Mouse (Mus musculus): ENCODE results near the gene Usp29. TPM values are rescaled to one million over a fixed set of nuclear protein-coding genes. Genes with fewer than 3 reads are reported as not detected.
A peak's percentile ranks its signal among the peaks of the same experiment; 100 is the strongest.

The Usp29 gene
- polyA plus RNA-seq, 1 experiment = 17.8 TPM

DNA sequence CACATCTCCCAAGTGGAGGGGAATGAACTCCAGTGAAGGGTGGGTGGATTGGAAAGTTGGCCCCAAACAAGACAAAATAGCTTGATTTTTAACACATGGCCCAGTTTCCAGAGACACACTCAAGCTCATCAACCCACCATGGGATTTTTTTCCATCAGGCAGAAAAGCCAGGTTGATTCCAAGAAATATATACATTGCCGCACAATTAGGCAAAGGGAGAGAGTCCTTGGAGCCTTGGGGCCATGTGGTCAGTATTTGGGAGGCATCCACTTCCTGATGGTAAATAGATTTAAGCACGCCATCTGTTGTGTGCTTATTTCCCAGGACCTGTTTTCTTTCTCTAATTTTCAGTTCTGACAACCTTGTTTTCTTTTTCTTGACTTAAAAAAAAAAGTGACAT is 57.7 kb downstream of the Usp29 start:
- peak in 1 of 2 experiments; percentile 53 for DNase-seq
- TF ChIP-seq CTCF (IDR thresholded peaks at IDR 0.05; ENCODE audit: borderline replicate concordance, insufficient read depth, low read depth, low read length) (no peak), POLR2A (IDR thresholded peaks at IDR 0.05; ENCODE audit: borderline replicate concordance, insufficient read depth, low read length) (no peak)
- no peak overlapping the region for H3K27ac ChIP-seq (ENCODE audit: insufficient read depth, low read length)
- peaks cover 3% of the 10 kb centered on the region; the same call in 1 of the 2 replicates for H3K4me1 ChIP-seq (ENCODE audit: control insufficient read depth, insufficient read depth, low read length)
- H3K27me3 ChIP-seq (ENCODE audit: control insufficient read depth, insufficient read depth, low read length) = no peaks in the 10 kb centered on the region
- H3K4me3 ChIP-seq (replicated peaks; ENCODE audit: insufficient read depth, low read depth, low read length) = no peak overlapping the region
- WGBS = 31% methylated on average over 2 of the region's 2 CpGs

GRCm38 (mm10) chr7:6791286-6792065 is 61.1 kb downstream of the Usp29 start:
- TF ChIP-seq POLR2A (IDR thresholded peaks at IDR 0.05; ENCODE audit: borderline replicate concordance, insufficient read depth, low read length) (no peak), CTCF (IDR thresholded peaks at IDR 0.05; ENCODE audit: borderline replicate concordance, insufficient read depth, low read depth, low read length) (no peak)
- Histone ChIP-seq H3K27ac (ENCODE audit: insufficient read depth, low read length) (no peak overlapping the region), H3K4me3 (replicated peaks; ENCODE audit: insufficient read depth, low read depth, low read length) (no peak overlapping the region), H3K27me3 (ENCODE audit: control insufficient read depth, insufficient read depth, low read length) (no peaks in the 10 kb centered on the region), H3K4me1 (ENCODE audit: control insufficient read depth, insufficient read depth, low read length) (peaks cover 3% of the 10 kb centered on the region; the same call in 1 of the 2 replicates)
- WGBS = 90% methylated on average over 9 of the region's 9 CpGs
- no peak for DNase-seq

DNA sequence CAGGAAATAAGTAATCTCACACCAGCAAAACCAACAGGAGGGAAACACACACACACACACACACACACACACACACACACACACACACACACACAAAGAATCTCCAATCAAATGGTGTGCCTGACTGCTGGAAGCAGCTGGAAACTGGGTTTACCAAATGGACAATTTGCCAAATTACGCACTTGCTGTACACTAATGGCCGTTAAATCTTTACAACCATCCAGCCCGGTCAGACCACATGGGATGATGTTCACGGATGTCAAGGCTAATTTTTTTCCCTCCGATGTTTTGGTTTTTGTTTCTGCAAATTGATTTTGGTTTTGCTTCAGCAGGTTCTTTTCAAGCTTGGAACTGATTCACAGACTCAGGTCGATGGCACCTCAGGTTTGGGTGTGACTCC is 62.9 kb downstream of the Usp29 start:
- DNase-seq = no peak
- no peak for TF ChIP-seq CTCF (IDR thresholded peaks at IDR 0.05; ENCODE audit: borderline replicate concordance, insufficient read depth, low read depth, low read length)
- TF ChIP-seq POLR2A (IDR thresholded peaks at IDR 0.05; ENCODE audit: borderline replicate concordance, insufficient read depth, low read length) = no peak
- Histone ChIP-seq H3K27ac (ENCODE audit: insufficient read depth, low read length) (no peak overlapping the region), H3K4me3 (replicated peaks; ENCODE audit: insufficient read depth, low read depth, low read length) (no peak overlapping the region), H3K4me1 (ENCODE audit: control insufficient read depth, insufficient read depth, low read length) (no peaks in the 10 kb centered on the region), H3K27me3 (ENCODE audit: control insufficient read depth, insufficient read depth, low read length) (no peaks in the 10 kb centered on the region)
- WGBS = 45% methylated on average over 6 of the region's 6 CpGs

DNA sequence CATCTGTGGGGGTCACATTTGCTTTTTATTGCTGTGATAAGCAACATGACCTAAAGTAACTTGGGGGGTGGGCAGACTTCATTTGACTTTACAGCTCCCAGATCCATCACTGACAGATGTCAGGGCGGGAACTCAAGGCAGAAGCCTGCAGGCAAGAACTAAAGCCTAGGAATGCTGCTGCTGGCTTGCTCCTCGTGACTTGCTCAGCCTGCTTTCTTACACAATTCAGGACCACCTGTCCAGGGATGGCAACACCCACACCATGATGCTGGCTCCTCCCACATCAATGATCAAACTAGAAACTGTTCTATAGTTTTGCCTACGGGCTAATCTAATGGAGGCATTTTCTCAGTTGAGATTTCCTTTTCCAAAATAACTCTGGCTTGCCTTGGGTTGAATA is 63.4 kb downstream of the Usp29 start:
- Histone ChIP-seq H3K4me1 (ENCODE audit: control insufficient read depth, insufficient read depth, low read length) (no peaks in the 10 kb centered on the region), H3K27ac (ENCODE audit: insufficient read depth, low read length) (no peak overlapping the region), H3K4me3 (replicated peaks; ENCODE audit: insufficient read depth, low read depth, low read length) (no peak overlapping the region), H3K27me3 (ENCODE audit: control insufficient read depth, insufficient read depth, low read length) (no peaks in the 10 kb centered on the region)
- TF ChIP-seq CTCF (IDR thresholded peaks at IDR 0.05; ENCODE audit: borderline replicate concordance, insufficient read depth, low read depth, low read length) = no peak
- TF ChIP-seq POLR2A (IDR thresholded peaks at IDR 0.05; ENCODE audit: borderline replicate concordance, insufficient read depth, low read length) = no peak
- DNase-seq = no peak
- 87% methylated on average over 3 of the region's 3 CpGs for WGBS

DNA sequence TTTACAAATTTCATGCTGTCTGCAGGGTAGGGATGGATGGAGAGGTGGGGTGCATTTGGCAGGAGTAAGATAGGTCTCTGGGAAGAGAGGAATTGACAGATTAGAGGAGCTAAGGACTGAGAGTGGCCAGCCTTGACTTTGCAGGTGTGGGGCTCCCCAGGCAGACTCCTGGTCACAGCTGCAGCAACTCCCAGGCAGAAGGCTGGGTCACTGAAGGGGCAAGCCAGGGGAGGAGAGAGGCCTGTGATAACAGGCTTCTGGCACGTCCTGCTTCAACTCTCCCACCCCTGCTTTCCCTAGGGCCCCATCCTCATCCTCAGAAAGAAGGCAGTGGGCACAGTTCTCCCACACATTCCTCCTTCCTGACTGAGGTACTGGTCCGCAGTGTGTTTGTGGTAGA is 67.0 kb downstream of the Usp29 start:
- 84% methylated on average over 2 of the region's 2 CpGs for WGBS
- H3K27me3 ChIP-seq (ENCODE audit: control insufficient read depth, insufficient read depth, low read length) = no peaks in the 10 kb centered on the region
- no peak for DNase-seq
- no peak for TF ChIP-seq CTCF (IDR thresholded peaks at IDR 0.05; ENCODE audit: borderline replicate concordance, insufficient read depth, low read depth, low read length)
- TF ChIP-seq POLR2A (IDR thresholded peaks at IDR 0.05; ENCODE audit: borderline replicate concordance, insufficient read depth, low read length) = no peak
- no peak overlapping the region for H3K4me3 ChIP-seq (replicated peaks; ENCODE audit: insufficient read depth, low read depth, low read length)
- H3K27ac ChIP-seq (ENCODE audit: insufficient read depth, low read length) = no peak overlapping the region
- no peaks in the 10 kb centered on the region for H3K4me1 ChIP-seq (ENCODE audit: control insufficient read depth, insufficient read depth, low read length)

GRCm38 (mm10) chr7:6799105-6799805 is 68.9 kb downstream of the Usp29 start:
- no peak overlapping the region for H3K27ac ChIP-seq (ENCODE audit: insufficient read depth, low read length)
- H3K27me3 ChIP-seq (ENCODE audit: control insufficient read depth, insufficient read depth, low read length) = no peaks in the 10 kb centered on the region
- TF ChIP-seq POLR2A (IDR thresholded peaks at IDR 0.05; ENCODE audit: borderline replicate concordance, insufficient read depth, low read length) (no peak), CTCF (IDR thresholded peaks at IDR 0.05; ENCODE audit: borderline replicate concordance, insufficient read depth, low read depth, low read length) (no peak)
- no peak overlapping the region for H3K4me3 ChIP-seq (replicated peaks; ENCODE audit: insufficient read depth, low read depth, low read length)
- WGBS = 81% methylated on average over 9 of the region's 9 CpGs
- no peak for DNase-seq
- H3K4me1 ChIP-seq (ENCODE audit: control insufficient read depth, insufficient read depth, low read length) = no peaks in the 10 kb centered on the region

DNA sequence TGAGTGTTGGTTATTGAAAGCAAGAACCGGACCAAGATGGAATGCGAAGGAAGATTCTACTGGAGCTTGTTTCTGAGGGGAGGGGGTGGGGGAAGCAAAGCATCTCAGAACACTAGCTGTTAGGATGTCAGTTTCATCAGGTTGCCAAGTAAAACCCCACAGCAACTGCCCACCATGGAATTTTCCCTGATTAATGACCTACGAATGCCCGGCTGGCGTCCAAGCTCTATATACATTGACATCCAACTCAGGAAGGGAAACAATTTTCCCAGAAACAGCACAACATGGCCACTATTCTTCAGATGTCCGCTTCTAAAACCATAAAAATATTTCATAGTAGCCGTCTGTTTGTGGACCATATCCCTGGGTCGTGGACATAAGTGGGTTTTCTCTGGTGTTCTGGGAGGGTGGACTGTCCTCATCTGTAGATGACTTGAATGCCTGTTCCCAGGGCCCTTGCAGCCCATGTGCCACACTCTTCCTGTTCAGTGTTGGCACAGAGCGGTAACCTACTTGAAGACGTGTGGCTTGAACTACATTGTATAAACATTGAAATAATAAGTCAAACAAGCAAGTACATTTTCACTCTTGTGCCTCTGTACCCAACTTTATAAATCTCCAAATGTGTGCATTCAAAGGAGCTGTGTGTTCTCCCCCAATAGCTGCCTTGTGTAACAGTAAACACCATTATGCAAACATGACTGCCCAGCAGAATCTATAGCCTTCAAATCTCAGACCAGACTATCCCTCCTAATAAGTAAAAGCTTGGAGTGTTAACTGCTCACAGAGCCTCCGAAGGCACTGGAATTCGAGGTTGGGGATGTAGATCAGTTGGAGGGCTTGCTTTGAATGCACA is 70.4 kb downstream of the Usp29 start:
- no peak overlapping the region for H3K27ac ChIP-seq (ENCODE audit: insufficient read depth, low read length)
- DNase-seq = no peak
- WGBS = 79% methylated on average over 12 of the region's 12 CpGs
- H3K4me3 ChIP-seq (replicated peaks; ENCODE audit: insufficient read depth, low read depth, low read length) = no peak overlapping the region
- no peaks in the 10 kb centered on the region for H3K4me1 ChIP-seq (ENCODE audit: control insufficient read depth, insufficient read depth, low read length)
- TF ChIP-seq POLR2A (IDR thresholded peaks at IDR 0.05; ENCODE audit: borderline replicate concordance, insufficient read depth, low read length) (no peak), CTCF (IDR thresholded peaks at IDR 0.05; ENCODE audit: borderline replicate concordance, insufficient read depth, low read depth, low read length) (no peak)
- no peaks in the 10 kb centered on the region for H3K27me3 ChIP-seq (ENCODE audit: control insufficient read depth, insufficient read depth, low read length)

All from cerebellum, adult 2 months (tissue).